Mouse (Mus musculus): ENCODE data around the gene Arpc3.
"Not testable (repeated sequence)": the region's sequence is repeated elsewhere in the genome, so short reads cannot be mapped to it uniquely, and the experiment has no call there.

Gene Arpc3

GRCm38 (mm10) chr5:122439400-122440094, 47.9 kb downstream of the Arpc3 start:
- DNase-seq (ENCODE audit: low spot score), result no peak

- no peak for DNase-seq (ENCODE audit: low spot score)
These were observed 48.5 kb downstream of the Arpc3 start for GRCm38 (mm10) chr5:122440095-122440630.

- DNase-seq (ENCODE audit: low spot score), result no peak
These were observed 52.8 kb downstream of the Arpc3 start for GRCm38 (mm10) chr5:122444492-122444891.

GRCm38 (mm10) chr5:122445051-122445610, 53.5 kb downstream of the Arpc3 start:
- DNase-seq (ENCODE audit: low spot score), result no peak

- DNase-seq (ENCODE audit: low spot score), result peak; percentile 35
These were observed 56.2 kb downstream of the Arpc3 start for GRCm38 (mm10) chr5:122447857-122448256.

- no peak for DNase-seq (ENCODE audit: low spot score)
These were observed 57.2 kb downstream of the Arpc3 start for GRCm38 (mm10) chr5:122448869-122449268.

GRCm38 (mm10) chr5:122449946-122450345, 58.3 kb downstream of the Arpc3 start:
- no peak for DNase-seq (ENCODE audit: low spot score)

GRCm38 (mm10) chr5:122450913-122451317, 59.2 kb downstream of the Arpc3 start:
- no peak for DNase-seq (ENCODE audit: low spot score)

- no peak for DNase-seq (ENCODE audit: low spot score)
These were observed 59.6 kb downstream of the Arpc3 start for GRCm38 (mm10) chr5:122451324-122451723.

GRCm38 (mm10) chr5:122452194-122452593, 60.5 kb downstream of the Arpc3 start:
- no peak for DNase-seq (ENCODE audit: low spot score)

GRCm38 (mm10) chr5:122453188-122453587, 61.5 kb downstream of the Arpc3 start:
- no peak for DNase-seq (ENCODE audit: low spot score)

GRCm38 (mm10) chr5:122454442-122454841, 62.8 kb downstream of the Arpc3 start:
- DNase-seq (ENCODE audit: low spot score), result no peak

- no peak for DNase-seq (ENCODE audit: low spot score)
These were observed 63.2 kb downstream of the Arpc3 start for GRCm38 (mm10) chr5:122454883-122455282.

GRCm38 (mm10) chr5:122455584-122455983, 63.9 kb downstream of the Arpc3 start:
- no peak for DNase-seq (ENCODE audit: low spot score)

GRCm38 (mm10) chr5:122457054-122457453, 65.4 kb downstream of the Arpc3 start:
- not testable (repeated sequence) for DNase-seq (ENCODE audit: low spot score)

- DNase-seq (ENCODE audit: low spot score), result no peak
These were observed 66.4 kb downstream of the Arpc3 start for GRCm38 (mm10) chr5:122458066-122458465.

- no peak for DNase-seq (ENCODE audit: low spot score)
These were observed 67.7 kb downstream of the Arpc3 start for GRCm38 (mm10) chr5:122459335-122459734.

- DNase-seq (ENCODE audit: low spot score), result no peak
These were observed 69.0 kb downstream of the Arpc3 start for GRCm38 (mm10) chr5:122460656-122461055.

- no peak for DNase-seq (ENCODE audit: low spot score)
These were observed 69.8 kb downstream of the Arpc3 start for GRCm38 (mm10) chr5:122461431-122461830.

Measured in urinary bladder, postnatal 14 days (tissue).